Mouse (Mus musculus): Measurements from ENCODE around the gene Cenpb. TPM values are rescaled to one million over a fixed set of nuclear protein-coding genes. Genes with fewer than 3 reads are reported as not detected.
"Not testable (repeated sequence)": the region's sequence is repeated elsewhere in the genome, so short reads cannot be mapped to it uniquely, and the experiment has no call there.

Gene Cenpb
- 10 to 100 TPM; 77.4 to 89.0 (median 82.6) TPM for total RNA-seq (2022)

GRCm38 (mm10) chr2:131179990-131180587 is at the start of gene Cenpb:
Cenpb (minus strand) TSS chr2:131180067.
- peak; percentile 72 to 85 for DNase-seq (ENCODE audit: low spot score in 2 of 2)

- no peak for DNase-seq (ENCODE audit: low spot score in 2 of 2)
These were observed 47.4 kb upstream of the Cenpb start for GRCm38 (mm10) chr2:131227243-131227642.

DNA sequence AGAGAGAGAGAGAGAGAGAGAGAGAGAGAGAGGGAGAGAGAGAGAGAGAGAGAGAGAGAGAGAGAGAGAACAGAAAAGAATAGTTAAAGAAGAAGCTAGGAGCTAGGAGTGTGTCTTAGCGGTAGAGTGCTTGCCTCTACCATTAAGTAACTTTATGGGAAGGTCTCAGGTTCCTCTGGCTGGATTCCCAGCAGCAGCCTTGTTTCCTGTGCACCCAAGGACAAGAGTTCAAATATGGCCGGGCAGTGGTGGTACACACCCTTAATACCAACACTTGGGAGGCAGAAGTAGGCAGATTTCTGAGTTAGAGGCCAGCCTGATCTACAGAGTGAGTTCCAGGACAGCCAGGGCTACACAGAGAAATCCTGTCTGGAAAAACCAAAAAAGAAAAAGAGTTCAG is 46.8 kb upstream of the Cenpb start:
- DNase-seq (ENCODE audit: low spot score in 2 of 2): not testable (repeated sequence)

- DNase-seq (ENCODE audit: low spot score in 2 of 2): no peak
These were observed 45.3 kb upstream of the Cenpb start for GRCm38 (mm10) chr2:131225178-131225577.

DNA sequence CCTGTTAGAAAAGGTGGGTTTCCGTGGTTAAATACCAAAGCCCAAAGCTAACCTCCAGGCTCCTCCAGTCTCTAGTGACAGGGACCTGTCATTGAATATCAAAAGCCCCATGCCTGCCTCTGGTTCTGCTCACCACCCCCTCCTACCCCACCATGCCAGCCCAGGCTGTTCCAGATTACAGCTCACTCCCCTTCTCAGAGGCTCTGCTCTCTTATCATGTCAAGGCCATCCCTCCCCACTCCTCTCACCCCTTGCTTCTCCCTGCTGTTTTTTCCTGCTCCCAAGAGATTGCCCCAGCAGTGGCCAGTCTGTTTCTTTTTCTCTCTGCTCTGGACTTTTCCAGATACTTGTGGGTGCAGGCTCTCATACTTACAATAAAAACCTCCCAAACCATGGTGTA is 43.7 kb upstream of the Cenpb start:
- no peak for DNase-seq (ENCODE audit: low spot score in 2 of 2)

DNA sequence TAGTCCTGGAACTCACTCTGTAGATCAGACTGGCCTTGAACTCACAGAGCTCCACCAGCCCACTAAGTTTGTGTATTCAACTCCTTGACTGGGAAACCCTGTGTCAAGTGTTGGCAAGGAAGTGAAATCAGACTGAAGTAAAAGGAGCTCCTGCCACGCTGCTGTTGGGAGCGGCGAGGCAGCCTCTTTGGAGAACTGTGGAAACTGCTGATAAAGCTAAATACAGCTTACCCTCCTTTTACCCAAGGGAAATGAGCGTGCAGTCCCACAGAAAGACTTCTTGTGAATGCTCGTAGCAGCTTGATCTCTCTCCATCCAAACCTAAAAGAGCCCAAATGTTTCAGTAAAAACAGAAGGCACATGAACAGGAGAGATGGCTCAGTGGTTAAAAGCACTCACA is 42.7 kb upstream of the Cenpb start:
- DNase-seq (ENCODE audit: low spot score in 2 of 2): no peak

- DNase-seq (ENCODE audit: low spot score in 2 of 2): no peak
These were observed 42.1 kb upstream of the Cenpb start for GRCm38 (mm10) chr2:131221853-131222515.

- DNase-seq (ENCODE audit: low spot score in 2 of 2): no peak
These were observed 40.2 kb upstream of the Cenpb start for GRCm38 (mm10) chr2:131220030-131220429.

DNA sequence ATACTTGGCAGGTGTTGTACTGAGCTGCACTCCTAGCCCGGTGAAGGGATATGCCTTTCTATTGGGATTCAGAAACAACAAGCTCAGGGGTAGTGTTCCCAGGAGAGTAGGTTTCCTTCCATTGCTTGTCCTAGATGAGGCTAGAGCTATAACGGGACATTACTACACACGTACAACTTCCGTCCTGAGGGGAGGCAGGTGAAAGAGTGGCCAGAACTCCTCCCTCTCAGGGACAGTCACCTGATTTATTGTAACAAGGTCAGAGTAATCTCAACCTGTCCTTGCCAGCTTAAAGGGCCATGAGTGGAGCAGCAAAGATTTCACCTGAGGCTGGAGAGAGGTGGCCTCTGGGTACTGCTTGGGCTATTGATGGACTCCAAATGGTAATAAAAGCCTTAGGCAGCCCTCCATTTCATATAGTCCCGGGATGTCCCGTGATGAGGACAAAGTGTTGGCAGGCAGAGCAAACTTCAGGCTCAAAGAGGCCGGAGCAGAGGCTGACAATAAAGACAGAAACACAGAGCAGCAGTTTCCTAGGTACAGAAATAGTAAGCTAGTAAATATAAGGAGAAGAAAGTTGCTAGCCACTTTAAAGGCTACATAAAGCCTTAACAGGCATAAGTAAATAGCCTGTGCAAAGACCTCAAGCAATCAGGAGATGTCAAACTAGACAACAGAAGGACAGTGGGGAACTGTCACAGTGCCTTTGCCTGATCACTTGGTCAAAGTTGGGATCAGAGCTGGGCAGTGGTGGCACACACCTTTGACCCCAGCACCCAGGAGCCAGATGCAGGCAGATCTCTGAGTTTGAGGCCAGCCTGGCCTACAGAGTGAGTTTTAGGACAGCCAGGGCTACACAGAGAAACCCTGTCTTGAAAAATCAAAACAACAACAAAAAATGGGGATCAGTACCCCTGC is 36.3 kb upstream of the Cenpb start:
- peak in 1 of 2 experiments; percentile 25 for DNase-seq (ENCODE audit: low spot score in 2 of 2)

DNA sequence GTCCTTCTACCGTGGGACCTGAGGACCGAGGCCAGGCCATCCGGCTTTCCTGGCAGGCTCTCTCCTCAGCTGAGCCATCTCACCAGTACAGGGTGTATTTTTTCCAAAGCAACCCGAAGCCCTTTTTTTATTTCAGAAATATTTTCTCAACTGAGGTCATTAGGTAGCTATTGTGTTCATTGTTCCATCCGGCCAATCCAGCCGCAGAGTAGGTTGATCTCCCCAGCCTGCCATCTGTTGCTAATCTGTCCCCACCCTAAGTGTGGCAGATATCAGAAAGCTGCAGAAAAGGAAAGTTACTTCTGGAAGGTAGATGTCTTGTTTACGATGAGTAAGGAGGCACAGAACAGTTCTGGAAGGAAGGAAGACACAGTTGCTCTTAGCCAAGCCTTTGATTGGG is 33.9 kb upstream of the Cenpb start:
- no peak for DNase-seq (ENCODE audit: low spot score in 2 of 2)

- DNase-seq (ENCODE audit: low spot score in 2 of 2): no peak
These were observed 31.3 kb upstream of the Cenpb start for GRCm38 (mm10) chr2:131211026-131211615.

DNA sequence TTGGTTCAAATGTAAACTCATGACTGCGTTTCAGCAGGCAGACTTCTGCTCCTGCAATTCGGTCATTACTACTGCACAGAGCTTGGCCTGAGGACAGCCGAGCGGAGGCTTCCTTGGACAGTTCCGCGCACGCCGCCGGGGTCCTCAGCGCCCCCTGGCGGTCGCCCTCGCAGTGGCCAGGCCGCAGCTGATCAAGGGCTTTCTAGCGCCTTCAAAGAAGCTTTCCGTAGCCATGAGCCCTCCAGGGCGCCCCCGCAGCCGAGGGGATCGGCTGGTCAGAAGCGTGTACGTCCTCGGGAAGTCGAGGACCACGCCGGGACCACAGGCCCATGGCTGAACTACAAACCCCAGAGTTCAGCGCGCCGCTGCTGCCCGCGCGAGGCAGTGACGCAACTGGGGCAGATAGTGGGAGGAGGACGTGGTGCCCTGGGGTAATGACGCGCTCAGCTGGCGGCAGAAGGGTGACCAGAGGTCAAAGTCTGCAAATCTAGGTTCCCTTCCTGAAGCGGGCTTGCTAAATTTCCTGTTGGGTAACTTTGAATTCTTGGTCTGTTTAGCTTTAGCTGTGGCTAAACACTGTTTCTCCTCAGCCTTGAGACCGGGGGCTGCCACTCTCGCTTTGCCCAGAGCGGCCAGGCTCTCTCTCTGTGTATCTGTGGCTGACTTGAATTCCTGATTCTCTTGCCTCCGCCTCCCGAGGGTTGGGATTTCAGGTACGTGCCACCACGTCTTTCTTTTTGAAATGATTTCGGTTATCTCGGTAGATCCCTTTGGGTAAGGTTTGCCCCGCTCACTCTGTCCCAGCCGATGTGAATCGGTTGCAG is 30.3 kb upstream of the Cenpb start:
- peak; percentile 90 to 93 for DNase-seq (ENCODE audit: low spot score in 2 of 2)

- DNase-seq (ENCODE audit: low spot score in 2 of 2): peak in 1 of 2 experiments; percentile 17
These were observed 29.4 kb upstream of the Cenpb start for GRCm38 (mm10) chr2:131209125-131209795.

DNA sequence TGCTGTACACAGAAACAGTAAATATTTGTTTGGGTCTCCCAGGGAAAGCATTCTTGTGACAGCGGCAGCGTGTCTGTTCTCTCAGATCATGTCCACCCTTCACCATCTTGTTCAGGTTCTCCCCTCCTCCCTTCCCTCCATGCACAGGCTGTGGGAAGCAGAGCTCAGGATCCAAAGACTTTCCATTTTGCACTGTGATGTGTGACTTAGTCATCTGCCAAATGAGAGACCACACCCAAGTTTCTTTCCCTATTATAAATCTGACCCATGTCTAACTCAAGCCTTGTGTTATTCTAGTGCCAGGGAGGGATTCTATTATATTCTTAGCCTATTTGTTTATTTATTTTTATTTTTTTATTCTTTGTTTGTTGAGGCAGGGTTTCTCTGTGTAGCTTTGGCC is 28.5 kb upstream of the Cenpb start:
- DNase-seq (ENCODE audit: low spot score in 2 of 2): no peak

GRCm38 (mm10) chr2:131206778-131207177 is 26.9 kb upstream of the Cenpb start, which contains the start of gene Ap5s1:
Ap5s1 (plus strand) TSS chr2:131207078.
- no peak for DNase-seq (ENCODE audit: low spot score in 2 of 2)

DNA sequence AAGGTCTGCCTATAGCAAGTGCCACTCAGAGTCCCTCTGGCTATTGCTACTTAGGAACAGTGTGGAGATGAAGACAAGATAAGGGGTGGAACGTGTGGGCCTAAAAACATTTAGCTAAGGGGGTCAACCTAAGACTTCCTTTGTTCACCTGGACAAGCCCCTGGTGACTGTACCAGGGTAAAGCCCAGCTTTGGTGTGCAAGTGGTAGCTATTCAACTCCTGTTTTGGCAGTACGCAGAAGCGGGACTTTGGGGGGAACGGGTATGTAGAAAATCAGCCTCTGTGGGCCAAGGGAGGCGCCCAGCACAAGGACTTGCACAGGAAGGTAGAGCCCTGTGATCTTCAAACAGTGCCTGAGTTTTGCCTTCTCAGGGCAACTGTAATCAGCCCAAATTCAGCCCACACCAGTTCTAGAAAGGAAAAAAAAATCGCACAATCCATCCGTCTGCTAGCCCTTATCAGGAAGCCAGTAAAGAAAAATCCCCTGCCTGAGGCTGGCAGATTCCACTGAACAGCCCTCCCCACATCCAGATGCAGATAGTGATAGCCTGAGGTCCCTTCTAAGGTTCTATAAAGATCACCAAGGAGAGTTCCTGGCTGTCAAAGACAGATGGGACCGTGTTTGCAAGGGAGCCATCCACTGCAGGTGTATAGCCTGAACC is 25.8 kb upstream of the Cenpb start:
- DNase-seq (ENCODE audit: low spot score in 2 of 2): no peak

DNA sequence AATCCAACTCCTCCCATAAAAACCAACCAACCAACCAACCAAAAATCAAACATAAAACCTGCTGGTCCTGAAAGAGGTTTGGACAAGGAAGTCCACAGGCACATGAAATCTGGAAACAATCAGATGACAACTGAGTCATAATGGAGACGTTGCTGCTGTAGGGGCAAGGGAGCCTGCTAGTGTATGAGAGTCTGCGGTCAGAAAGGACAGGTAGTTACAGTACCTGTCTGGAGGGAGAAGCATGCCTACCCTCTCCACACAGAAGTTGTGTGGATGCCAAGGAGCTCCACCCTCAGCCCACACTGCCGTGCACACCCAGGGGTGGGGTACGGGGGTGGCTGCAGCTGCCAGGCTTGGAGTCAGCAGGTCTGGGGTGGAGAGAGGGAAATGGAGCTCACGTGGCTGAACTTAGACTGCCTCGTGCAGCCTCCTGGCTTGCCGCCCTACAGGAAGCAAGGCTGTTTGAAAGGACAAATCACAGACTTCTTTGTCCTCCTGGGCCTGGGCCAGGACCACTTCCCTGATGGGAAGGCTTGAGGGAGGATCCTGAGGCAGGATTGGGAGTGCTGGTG is 24.6 kb upstream of the Cenpb start:
- peak; percentile 94 to 96 for DNase-seq (ENCODE audit: low spot score in 2 of 2)

- no peak for DNase-seq (ENCODE audit: low spot score in 2 of 2)
These were observed 24.0 kb upstream of the Cenpb start for GRCm38 (mm10) chr2:131203816-131204409.

DNA sequence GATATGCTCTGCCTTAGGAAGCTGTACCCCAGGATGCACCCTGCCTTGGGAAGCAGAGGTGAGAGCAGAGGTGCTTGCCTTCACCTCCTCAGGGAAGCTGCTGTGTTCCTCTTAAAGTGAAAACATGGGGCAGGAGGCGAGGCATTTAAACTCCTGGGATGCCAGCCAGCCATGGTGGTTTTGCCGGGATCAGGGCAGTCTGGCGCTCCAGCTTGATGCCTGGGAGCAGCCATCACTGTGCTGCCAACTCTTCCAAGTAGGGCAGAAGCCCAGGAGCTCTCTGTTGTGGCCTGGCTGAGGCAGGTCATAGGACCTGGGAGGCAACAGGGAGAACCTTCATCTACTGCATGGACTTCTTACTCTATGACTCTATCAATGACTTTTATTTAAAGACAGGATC is 21.4 kb upstream of the Cenpb start:
- no peak for DNase-seq (ENCODE audit: low spot score in 2 of 2)
